Mouse (Mus musculus): ENCODE data around the gene Adgrg1.

DNA sequence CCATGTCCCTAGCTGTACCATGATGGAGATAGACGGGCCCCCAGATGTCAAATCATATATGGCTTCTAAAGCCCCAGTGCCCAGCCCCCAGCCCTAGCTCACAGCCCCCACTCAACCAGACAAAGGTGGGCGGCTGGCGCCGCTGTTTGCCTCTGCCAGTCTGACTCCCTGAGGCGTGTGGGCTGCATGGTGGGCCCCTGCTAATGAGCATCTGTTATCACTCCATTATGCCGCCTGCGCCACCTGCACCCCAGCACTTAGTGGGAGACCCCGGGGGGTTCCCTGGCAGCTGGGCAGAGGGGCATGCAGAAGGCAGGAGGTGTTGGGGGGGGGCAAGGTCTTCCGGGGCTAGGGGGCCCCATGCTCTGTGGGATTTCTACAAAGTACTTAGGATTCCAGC lies 3.6 kb downstream of the Adgrg1 start:
- TF ChIP-seq CTCF (IDR thresholded peaks at IDR 0.05; ENCODE audit: low read depth) (no peak), EP300 (IDR thresholded peaks at IDR 0.05; ENCODE audit: low read depth) (no peak)

Measured in liver, postnatal 0 days (tissue).